Mouse (Mus musculus) kidney, postnatal 10 days (tissue): ENCODE results near the gene Phf21b.
"Not testable (repeated sequence)": the region's sequence is repeated elsewhere in the genome, so short reads cannot be mapped to it uniquely, and the experiment has no call there.

Experiments used
- DNase-seq: peaks from one replicate; pipeline ENCODE4 v3.0.0; 2021; ENCODE audit warnings: mixed read lengths

The Phf21b gene

DNA sequence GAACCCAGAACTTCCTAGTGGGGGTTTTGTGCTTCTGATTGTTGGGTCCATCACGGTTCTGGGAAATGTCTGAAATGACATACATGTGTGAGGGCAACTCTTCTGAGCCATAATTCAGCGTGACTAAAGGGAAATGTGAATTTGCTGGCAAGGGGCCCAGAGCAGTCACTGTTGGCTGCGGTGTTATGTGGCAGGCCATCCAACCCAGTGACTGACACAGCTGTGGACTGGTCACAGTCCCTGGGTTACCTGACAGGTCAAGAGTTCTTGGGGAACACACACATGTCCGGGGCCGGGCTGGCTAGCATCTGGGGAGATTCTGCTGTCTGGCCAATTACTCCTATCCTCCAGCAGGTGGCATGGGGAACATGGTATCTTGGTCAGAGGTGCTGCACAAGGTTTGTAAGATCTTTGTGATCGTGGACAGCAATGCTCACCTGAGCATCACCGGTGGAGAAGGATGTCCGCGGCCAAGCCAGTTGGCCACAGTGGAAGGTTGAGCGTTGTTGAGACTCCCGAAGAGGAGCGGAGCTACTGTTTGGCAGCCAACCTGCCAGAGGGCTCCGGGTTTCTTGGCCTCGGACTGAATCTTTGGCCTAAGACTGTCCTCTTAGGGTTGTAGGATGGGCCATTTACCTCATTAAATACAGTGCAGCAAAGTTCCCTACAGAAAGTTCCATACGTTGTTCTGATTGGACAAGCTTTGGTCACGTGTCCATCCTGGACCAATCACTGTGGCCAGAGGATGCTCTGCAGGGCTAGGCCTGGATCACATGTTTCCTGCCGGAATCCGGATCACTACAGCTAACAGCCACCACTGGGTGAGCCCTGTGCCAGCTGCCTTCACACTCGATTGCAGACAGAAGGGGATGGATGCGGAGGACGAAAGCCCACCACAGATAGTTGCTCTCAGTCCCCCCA lies 83.4 kb downstream of the Phf21b start:
- peak; percentile 23 for DNase-seq

DNA sequence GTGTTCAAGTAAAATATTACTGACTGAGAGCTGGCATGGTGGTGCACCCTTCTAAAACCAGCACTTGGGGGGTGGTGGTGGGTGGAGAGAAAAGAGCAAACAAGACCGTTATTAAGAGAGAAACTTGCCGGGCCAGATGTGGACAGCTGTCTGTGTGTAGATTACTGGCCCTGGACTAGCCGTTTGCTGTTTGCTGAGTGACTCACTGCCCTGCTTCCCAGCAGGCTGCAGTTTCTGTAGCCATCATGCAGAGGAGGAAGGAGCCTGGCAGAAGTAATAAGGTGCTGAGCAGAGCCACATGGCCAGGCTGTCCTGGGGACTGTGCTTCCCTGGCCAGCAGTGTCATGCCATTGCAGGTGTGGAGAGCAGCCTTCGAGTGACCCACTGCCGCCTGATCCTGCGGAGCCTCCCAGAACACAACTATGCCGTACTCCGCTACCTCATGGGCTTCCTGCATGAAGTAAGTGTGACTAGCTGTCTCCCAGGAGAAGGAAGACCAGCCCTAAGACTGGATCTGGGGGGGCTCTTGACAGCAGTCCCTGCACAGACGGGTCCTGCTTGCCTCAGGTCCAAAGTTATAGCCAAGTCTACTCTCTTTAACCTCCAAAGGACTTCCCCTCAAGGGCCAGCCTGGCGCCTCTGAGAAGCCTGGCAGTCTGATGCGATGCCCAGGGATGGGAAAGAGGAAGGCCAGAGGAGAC lies 86.1 kb downstream of the Phf21b start:
- DNase-seq = no peak

DNA sequence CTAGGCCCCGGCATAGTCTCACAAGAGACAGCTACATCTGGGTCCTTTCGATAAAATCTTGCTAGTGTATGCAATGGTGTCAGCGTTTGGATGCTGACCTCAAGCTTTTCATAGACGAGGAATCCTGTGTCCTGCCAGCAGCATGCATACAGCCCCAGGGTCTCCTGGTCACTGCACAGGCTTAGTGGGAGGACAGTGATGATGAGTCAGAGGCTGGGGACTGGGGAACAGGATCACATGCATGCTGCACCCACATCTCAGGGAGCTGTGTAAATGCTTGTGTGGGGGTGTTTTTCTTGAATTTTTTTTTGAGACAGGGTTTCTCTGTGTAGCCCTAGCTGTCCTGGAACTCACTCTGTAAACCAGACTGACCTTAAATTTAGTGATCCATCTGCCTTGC lies 87.3 kb downstream of the Phf21b start:
- not testable (repeated sequence) for DNase-seq

GRCm38 (mm10) chr15:84766621-84767020 lies 89.2 kb downstream of the Phf21b start:
- peak; percentile 32 for DNase-seq

- DNase-seq = no peak
Measured at GRCm38 (mm10) chr15:84763423-84763812, 92.4 kb downstream of the Phf21b start.

DNA sequence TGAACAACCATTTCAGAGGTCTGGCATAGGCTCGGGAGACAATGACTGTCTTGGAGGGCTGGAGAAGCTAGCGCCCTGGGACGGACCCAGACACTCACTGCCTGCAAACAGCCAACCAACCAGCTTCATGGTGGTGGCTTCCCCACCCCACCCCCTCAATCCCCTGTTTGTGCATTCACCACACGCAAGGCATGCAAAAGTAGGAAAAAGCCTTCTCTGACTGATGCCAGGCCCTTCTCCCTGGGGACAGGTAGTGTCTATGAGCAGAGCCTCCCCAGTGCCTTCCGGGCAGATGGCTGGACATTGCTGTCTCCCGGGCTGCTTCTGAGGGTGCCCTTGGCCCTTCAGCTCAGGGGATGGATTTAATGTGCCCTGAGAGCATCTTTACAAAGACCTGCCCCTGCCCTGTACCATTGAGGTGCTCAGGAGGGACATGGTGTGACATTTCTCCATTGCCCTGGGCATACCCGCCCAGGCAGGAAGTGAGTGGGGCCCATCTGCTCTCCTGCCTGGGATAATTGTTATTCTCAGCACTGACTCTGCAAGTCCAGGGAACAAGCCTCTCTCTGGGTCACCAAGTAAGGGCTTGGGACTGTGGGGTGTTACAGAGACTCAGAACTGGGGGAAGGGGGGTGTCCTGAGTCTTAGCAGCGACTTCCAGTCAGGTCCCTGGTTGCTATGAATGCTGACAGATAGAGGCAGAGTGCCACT lies 93.0 kb downstream of the Phf21b start:
- DNase-seq = no peak

DNA sequence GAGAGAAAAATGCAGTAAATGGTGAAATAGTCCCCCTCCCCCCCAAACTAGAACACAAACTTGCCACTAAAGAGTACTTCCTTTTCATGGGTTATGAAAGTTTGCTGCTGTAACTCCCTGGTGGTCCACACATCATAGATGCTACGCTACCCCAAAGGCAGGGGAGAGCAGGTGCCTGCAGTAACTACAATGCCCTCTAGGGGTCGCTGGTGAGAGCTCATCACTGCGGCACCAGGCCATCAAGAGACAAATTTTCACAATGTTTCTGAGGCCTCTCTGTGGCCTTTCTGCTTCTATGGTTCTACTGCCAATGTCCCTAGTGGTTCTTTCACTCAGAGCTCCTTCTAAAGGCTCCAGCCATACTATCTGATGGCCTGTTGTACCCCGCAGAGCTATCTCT lies 97.4 kb downstream of the Phf21b start:
- peak; percentile 40 for DNase-seq

GRCm38 (mm10) chr15:84756426-84756825 lies 99.4 kb downstream of the Phf21b start:
- peak; percentile 16 for DNase-seq

DNA sequence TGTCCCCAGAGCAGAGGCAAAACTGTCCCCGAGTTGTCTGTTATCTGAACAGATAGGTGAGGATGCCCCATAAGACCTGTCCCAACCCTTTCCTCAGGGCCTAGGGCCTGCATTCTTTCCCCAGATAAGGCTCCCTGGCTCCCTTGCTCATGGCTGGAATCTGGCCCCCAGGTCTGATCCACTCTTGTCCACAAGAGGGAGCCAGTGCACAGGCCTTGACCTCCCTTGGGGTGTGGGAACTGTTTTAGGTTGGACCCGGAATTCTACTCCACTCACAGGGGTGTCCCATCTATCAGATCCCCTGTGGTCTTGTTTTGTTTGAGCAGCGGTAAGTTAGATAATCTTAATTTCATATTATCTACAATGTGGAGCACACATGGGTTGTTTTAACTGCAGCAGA lies 100.9 kb downstream of the Phf21b start:
- peak; percentile 85 for DNase-seq

- DNase-seq = no peak
Measured at GRCm38 (mm10) chr15:84745831-84746230, 110.0 kb downstream of the Phf21b start.

GRCm38 (mm10) chr15:84744308-84744707 lies 111.5 kb downstream of the Phf21b start:
- no peak for DNase-seq

DNA sequence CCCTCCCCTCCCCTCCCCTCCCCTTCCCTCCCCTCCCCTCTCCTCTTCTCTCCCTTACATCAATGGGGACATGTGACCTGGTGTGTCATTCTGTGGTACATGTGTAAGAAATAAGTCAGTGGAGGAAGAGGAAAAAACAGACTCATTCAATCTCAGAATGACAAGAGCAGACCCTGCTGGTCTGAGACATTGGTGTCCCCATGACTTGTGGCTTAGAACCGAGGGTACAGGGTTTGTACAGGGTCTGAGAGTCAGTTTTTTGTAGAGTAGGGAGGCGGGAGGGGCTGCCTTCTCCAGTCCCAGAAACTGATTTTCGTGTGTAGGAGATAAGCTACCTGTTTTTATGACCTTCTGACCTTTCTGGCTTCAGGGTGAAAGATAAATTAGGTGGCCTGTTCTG lies 112.5 kb downstream of the Phf21b start:
- no peak for DNase-seq

- DNase-seq = no peak
Measured at GRCm38 (mm10) chr15:84741573-84741972, 114.3 kb downstream of the Phf21b start.

GRCm38 (mm10) chr15:84738246-84738645 lies 117.6 kb downstream of the Phf21b start:
- no peak for DNase-seq

DNA sequence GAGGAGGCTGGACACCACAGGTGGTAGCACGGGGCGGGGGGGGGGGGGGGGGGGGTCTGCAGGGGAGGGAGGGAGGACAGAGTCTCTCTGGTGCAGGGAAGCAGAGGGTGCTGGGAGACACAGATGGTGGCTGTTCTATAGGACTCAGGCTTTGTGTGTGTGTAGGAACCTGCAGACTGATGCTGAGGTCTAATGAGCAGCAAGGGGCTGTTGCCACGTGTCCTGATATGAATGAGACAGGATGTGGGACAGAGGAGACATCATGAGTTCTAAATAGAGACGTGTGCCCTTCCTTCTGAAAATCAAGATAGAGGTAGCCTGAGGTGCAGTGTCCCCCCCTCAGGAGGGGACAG lies 118.9 kb downstream of the Phf21b start:
- DNase-seq = no peak

- DNase-seq = no peak
Measured at GRCm38 (mm10) chr15:84736346-84736993, 119.4 kb downstream of the Phf21b start.
